Mouse (Mus musculus) c-Kit-negative CD71-positive TER-119-positive erythroid progenitor cells, embryonic 14.5 days (primary cell): ENCODE results near the gene Sirt3.

Experiments
- DNase-seq: peaks from one replicate; pipeline ENCODE4 v3.0.0-alpha.2; 2013; ENCODE audit warnings: low read depth, low spot score

Sirt3 gene

GRCm38 (mm10) chr7:140848591-140848990 is 33.5 kb downstream of the Sirt3 start:
- no peak for DNase-seq

DNA sequence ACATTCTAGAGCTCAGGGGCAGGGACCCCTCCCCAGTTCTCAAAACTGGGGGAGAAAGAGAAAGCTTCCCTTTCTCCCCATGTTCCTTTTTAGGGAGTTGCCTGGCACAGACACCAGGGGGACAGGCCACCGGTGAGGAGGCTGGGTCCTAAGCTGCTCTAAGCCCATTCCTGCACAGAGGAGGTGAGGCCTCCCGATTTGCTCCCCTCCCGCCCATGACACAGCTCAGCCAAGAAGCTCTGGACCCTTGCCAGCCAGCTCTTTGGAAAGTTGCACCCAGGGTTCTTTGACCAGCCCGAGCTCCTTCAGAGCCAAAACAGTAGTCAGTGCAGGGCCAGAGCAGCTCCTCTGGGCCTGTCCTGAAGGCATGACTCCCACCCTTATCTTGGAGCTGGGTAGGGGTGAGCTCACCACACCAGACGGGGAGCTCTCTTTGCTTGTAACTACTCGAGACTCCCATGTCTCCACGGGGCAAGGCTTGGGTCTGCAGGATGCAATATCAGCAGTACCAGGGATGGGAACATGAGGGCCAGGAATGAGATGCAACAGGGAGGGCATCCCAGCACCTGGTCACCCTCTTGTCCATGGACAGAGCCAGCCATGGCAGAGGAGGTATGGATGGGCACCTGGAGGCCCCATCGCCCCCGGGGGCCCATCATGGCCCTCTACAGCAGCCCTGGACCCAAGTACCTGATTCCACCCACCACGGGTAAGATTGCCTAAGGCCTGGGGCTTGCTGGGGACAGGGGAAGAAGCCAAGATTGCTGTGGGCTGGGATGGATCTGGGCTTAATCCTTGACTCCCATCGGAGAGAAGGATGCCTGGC is 34.1 kb downstream of the Sirt3 start, which contains the start of gene Odf3:
Gene Odf3, plus strand, starts transcription at position 51 of the 826 bp plus-strand sequence.
- DNase-seq: no peak

DNA sequence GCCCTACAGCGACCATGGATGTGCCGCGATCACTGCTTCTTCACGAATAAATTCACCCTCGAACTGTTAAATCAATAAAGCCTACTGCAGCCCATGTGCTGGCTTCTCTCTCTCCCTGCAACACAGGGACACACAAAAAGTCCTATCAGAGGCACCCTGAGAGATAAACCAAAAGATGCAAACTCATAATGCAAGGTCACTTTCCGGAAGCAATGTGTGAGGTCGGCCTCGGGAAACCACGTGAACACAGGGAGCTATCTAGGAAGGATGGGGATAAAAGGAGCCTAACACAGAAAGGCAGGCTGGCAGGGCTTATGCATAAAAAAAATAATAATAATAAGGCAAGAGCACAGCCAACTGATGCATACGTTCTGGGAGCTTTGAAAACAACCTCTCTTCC is 35.4 kb downstream of the Sirt3 start:
- DNase-seq: no peak

DNA sequence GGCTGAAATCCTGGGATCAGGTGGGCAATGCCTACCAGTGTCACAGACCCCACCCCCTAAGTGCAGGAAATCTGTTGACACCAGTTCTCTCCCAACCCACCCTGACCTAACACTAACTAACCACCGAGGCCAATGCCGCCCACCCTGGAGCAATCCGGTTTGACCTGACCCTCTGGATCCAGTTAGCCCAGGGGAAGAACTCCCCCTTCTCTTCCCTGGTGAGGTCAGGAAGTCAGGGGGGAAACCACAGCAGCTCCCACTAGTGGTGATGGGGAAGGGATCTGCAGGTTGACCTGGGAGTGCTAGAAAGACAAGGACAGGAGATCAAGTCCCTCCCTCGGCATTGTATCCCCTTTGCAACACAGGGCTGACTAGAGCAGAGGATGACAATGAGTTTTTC is 36.4 kb downstream of the Sirt3 start:
- DNase-seq: no peak

- peak; percentile 64 for DNase-seq
Observed at GRCm38 (mm10) chr7:140844905-140845665, 37.0 kb downstream of the Sirt3 start, which contains the start of gene Scgb1c1. TSS of gene Scgb1c1 (plus strand) at chr7:140845547.

DNA sequence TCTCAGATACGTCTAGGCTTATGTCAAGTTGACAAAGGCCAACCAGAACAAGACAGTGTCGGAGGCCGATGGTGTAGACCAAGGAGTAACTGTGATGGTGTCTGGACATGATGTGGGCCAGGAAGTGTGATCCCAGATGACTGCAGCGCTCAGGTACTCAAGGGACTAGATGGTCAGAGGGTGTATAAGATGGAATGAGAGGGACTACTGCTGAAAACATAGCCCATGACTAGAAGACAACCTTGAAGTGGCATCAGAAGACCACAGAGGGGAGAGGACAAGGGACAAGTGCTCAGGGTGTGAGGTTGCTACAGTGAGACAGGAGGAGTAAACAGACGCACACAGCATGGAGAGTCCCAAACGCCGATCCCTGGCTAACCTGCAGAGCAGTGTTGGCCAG is 38.3 kb downstream of the Sirt3 start:
- no peak for DNase-seq

GRCm38 (mm10) chr7:140840750-140841735 is 41.1 kb downstream of the Sirt3 start:
- no peak for DNase-seq

DNA sequence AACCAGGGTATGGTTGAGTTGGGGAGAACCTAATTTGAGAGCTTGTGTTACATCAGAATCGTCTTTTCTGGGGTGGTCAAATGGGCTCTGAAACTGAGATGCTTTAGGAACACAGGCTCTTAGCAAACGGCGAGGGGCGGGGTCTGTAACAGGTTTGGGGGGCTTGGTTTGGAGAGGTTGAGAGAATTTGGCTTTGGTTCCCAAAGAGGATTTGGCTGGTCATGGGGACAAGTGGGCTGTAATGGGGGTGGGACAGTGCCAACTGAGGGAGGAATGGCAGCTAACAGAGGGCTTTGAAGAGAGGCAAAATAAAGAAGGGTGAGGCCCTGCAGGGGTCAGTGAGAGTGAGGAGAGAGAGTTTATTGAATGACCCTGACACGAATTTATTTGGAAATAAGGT is 42.6 kb downstream of the Sirt3 start:
- DNase-seq: no peak

- DNase-seq: no peak
Observed at GRCm38 (mm10) chr7:140836243-140837115, 45.6 kb downstream of the Sirt3 start.

- no peak for DNase-seq
Observed at GRCm38 (mm10) chr7:140835758-140836087, 46.4 kb downstream of the Sirt3 start.

GRCm38 (mm10) chr7:140834968-140835757 is 46.9 kb downstream of the Sirt3 start, which contains the start of gene Urah:
TSS of gene Urah (plus strand) at chr7:140835018.
- DNase-seq: no peak

DNA sequence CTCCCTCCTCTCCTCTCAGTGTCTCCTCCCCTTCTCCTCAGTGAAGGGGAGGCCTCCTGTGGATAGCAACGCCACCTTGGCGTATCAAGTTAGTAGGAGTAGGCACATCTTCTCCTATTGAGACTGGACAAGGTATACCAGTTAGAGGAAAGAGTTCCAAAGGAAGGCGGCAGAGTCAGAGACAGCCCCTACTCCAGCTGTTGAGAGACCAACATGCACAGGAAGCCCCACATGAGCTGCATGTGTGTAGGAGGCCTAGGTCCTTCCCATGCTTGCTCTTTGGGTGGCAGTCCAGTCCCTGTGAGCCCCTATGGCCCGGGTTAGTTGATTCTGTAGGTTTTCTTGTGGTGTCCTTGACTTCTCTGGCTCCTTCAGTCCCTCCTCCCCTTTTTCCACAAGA is 48.8 kb downstream of the Sirt3 start:
- DNase-seq: no peak

- no peak for DNase-seq
Observed at GRCm38 (mm10) chr7:140831447-140831846, 50.7 kb downstream of the Sirt3 start.

DNA sequence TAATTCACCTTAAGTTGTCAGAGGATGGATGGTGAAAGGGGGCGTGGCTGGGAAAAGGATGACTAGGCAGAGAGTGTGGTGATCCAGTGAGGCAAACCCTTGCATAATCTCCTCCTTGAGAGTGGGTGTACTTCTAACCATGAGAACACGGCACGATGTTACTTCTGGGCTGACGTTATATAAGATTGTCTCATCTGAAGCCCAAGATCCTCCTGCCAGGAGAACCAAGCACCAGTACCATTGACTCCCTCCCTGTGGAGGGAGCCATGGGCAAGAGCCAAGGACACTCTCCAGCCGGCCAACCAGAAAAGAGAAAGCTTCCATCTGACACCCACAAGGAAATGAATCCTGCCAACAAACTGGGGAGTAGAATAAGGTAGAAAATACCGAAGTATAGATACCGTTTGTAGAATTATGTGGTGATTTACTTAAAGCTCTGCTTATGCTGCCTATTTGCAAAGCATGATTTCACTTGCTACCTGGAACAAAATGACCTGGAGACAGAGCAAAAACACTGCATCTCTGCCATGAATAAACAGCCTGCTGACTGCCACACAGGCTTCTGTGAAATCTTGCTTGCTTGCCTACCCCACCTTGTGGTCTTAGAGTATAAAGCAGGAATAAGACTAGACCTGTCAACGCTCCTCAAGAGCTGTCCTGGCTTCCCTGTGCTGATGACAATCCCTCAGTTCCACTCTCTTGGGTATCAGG is 53.8 kb downstream of the Sirt3 start:
- DNase-seq: no peak

DNA sequence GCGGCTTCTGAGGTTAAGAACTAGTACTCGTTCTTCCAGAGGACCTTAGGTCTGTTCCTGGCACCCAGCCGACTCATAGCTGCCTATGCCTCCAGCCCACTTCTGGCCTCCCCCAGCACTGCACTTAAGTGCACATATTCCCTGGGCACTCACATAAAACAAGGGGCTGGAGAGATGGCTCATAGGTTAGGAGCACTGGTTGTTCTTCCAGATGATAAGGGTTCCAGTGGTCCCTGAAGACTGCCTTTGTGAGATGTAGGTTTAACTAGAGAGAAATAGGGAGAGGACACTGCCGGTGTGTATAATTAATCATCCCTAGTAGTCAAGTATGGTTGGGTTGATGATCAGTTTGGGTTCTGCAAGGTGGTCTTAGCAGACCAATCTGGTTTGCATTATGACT is 59.4 kb downstream of the Sirt3 start:
- no peak for DNase-seq

GRCm38 (mm10) chr7:140821653-140822329 is 60.3 kb downstream of the Sirt3 start, which contains the start of gene Zfp941:
TSS of gene Zfp941 (minus strand) at chr7:140822178.
- no peak for DNase-seq

- no peak for DNase-seq
Observed at GRCm38 (mm10) chr7:140821305-140821652, 60.8 kb downstream of the Sirt3 start.

GRCm38 (mm10) chr7:140820173-140820572 is 61.9 kb downstream of the Sirt3 start:
- DNase-seq: no peak
